Mouse (Mus musculus) testis, adult 2 months (tissue): ENCODE results near the gene Clec4g. TPM values are rescaled to one million over a fixed set of nuclear protein-coding genes. Genes with fewer than 3 reads are reported as not detected.
A peak's percentile ranks its signal among the peaks of the same experiment; 100 is the strongest.

ENCODE experiments used
- H3K27ac ChIP-seq: fragments of 200-500 bp; 2 replicates; pipeline ENCODE4 v1.5.1; 2012; ENCODE audit warnings: low read depth, low read length; ENCODE audit not compliant: control insufficient read depth, insufficient read depth
- H3K27me3 ChIP-seq: fragments of 200-500 bp; 2 replicates; pipeline ENCODE4 v1.6.1; 2012; ENCODE audit warnings: mild to moderate bottlenecking, low read length, moderate library complexity; ENCODE audit not compliant: control insufficient read depth, insufficient read depth
- H3K36me3 ChIP-seq: fragments of 200-500 bp; 2 replicates; pipeline ENCODE4 v1.6.1; 2012; ENCODE audit warnings: mild to moderate bottlenecking, low read length; ENCODE audit not compliant: control insufficient read depth, insufficient read depth
- H3K4me1 ChIP-seq: fragments of 200-500 bp; 2 replicates; pipeline ENCODE4 v1.6.1; 2012; ENCODE audit warnings: low read length; ENCODE audit not compliant: control insufficient read depth, insufficient read depth
- H3K4me3 ChIP-seq: fragments of 200-500 bp; 2 replicates; pipeline ENCODE4 v1.5.1; 2012; ENCODE audit warnings: low read depth, mild to moderate bottlenecking, low read length, moderate library complexity, mixed read lengths; ENCODE audit not compliant: control insufficient read depth
- CTCF ChIP-seq: fragments of 200-500 bp; IDR thresholded peaks from 2 replicates; pipeline ENCODE4 v1.5.1; 2012; ENCODE audit warnings: low read depth, mild to moderate bottlenecking, inconsistent platforms, low read length, moderate library complexity; ENCODE audit not compliant: control insufficient read depth, insufficient read depth, insufficient replicate concordance
- POLR2A ChIP-seq: fragments of 200-500 bp; IDR thresholded peaks from 2 replicates; pipeline ENCODE4 v1.6.1; 2012; ENCODE audit warnings: low read depth, mild to moderate bottlenecking, inconsistent platforms, low read length, moderate library complexity; ENCODE audit not compliant: control insufficient read depth
- polyA plus RNA-seq: library from polyadenylated mRNA; depleted of rRNA; stranded (reverse); fragments of >200 nt; gene quantifications from 2 replicates; pipeline ENCODE4 v1.2.3, GENCODE M21; 2012

Gene Clec4g
- polyA plus RNA-seq, 1 experiment: 42.1 TPM

GRCm38 (mm10) chr8:3718559-3718958 lies 1.9 kb downstream of the Clec4g start:
- H3K4me1 ChIP-seq: peaks cover 13% of the 10 kb centered on the region
- H3K4me3 ChIP-seq: peak overlapping the region; percentile 59; the same call in 1 of the 2 replicates
- no peaks in the 10 kb centered on the region for H3K36me3 ChIP-seq
- TF ChIP-seq CTCF (peak; percentile 100), POLR2A (no peak)
- no peak overlapping the region for H3K27ac ChIP-seq
- H3K27me3 ChIP-seq: no peaks in the 10 kb centered on the region

DNA sequence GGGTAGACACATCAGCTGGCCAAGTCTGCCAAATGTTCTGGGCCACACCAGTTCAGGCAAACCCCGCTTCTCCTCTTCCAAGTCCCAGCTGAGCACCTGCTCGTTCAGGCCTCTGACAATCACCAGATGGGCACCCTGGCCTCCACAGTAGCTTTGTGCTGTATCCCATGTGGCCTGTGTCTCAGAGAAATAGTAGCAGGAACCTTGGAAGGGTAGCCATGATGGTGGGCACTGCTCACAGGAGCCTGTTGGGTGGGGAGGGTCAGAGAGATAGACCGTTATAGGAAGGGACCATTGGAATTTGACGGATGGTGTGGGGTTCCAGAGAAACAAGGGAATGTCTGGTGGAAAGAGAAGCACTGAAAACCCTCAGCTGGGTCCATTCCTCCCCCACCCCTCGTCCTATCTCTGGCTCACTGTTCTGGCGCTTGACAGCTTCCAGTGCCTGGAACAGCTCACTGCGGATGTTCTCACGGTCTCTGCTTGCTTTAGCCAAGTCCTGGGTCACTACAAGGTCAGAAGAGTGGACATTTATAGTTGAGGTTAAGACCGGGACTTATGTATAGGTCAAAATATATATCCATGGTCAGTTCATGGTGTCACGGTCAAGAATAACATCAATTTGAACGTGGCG lies 3.0 kb downstream of the Clec4g start:
- TF ChIP-seq CTCF (no peak), POLR2A (no peak)

GRCm38 (mm10) chr8:3711646-3712045 lies 8.8 kb downstream of the Clec4g start:
- H3K27ac ChIP-seq: no peak overlapping the region
- no peak overlapping the region for H3K4me3 ChIP-seq
- no peaks in the 10 kb centered on the region for H3K4me1 ChIP-seq
- no peaks in the 10 kb centered on the region for H3K27me3 ChIP-seq
- TF ChIP-seq POLR2A (no peak), CTCF (no peak)
- H3K36me3 ChIP-seq: no peaks in the 10 kb centered on the region

More for the DNA sequence above, 3.0 kb downstream of the Clec4g start:
- peak overlapping the region; percentile 65 for H3K4me3 ChIP-seq
- no peak overlapping the region for H3K27ac ChIP-seq
- no peaks in the 10 kb centered on the region for H3K36me3 ChIP-seq
- H3K27me3 ChIP-seq: no peaks in the 10 kb centered on the region
- peaks cover 13% of the 10 kb centered on the region for H3K4me1 ChIP-seq

GRCm38 (mm10) chr8:3710312-3710711 lies 10.1 kb downstream of the Clec4g start:
- Histone ChIP-seq H3K4me1 (no peaks in the 10 kb centered on the region), H3K27me3 (no peaks in the 10 kb centered on the region), H3K27ac (no peak overlapping the region), H3K36me3 (no peaks in the 10 kb centered on the region), H3K4me3 (no peak overlapping the region)
- no peak for TF ChIP-seq CTCF
- TF ChIP-seq POLR2A: no peak

DNA sequence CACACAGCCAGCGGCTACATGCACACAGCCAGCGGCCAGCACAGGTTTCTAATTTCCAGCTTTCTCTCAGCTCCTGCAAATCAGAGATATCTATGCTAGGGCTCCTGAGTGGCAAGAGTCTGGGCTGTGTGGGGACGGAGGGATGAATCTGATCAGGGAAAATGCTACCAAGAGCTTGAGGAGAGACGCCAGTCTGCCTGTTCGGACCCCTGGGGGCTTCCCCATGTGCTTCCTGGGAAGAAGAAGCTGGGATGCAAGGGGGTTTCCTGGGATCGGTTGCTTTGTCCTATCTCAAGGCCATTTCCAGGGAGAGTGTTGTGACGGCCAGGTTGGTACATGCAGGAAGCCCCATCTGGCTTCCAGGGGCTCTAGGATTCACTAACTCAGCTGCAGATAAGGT lies 12.8 kb downstream of the Clec4g start:
- no peak overlapping the region for H3K27ac ChIP-seq
- H3K4me3 ChIP-seq: no peak overlapping the region
- TF ChIP-seq POLR2A (no peak), CTCF (no peak)
- no peaks in the 10 kb centered on the region for H3K4me1 ChIP-seq
- no peaks in the 10 kb centered on the region for H3K27me3 ChIP-seq
- no peaks in the 10 kb centered on the region for H3K36me3 ChIP-seq

GRCm38 (mm10) chr8:3705711-3706110 lies 14.7 kb downstream of the Clec4g start:
- no peaks in the 10 kb centered on the region for H3K27me3 ChIP-seq
- H3K4me3 ChIP-seq: no peak overlapping the region
- TF ChIP-seq CTCF (no peak), POLR2A (no peak)
- H3K27ac ChIP-seq: no peak overlapping the region
- no peaks in the 10 kb centered on the region for H3K36me3 ChIP-seq
- H3K4me1 ChIP-seq: no peaks in the 10 kb centered on the region

GRCm38 (mm10) chr8:3701491-3701890 lies 19.0 kb downstream of the Clec4g start:
- no peaks in the 10 kb centered on the region for H3K27me3 ChIP-seq
- TF ChIP-seq POLR2A (no peak), CTCF (no peak)
- no peak overlapping the region for H3K4me3 ChIP-seq
- no peaks in the 10 kb centered on the region for H3K36me3 ChIP-seq
- no peak overlapping the region for H3K27ac ChIP-seq
- H3K4me1 ChIP-seq: no peaks in the 10 kb centered on the region

DNA sequence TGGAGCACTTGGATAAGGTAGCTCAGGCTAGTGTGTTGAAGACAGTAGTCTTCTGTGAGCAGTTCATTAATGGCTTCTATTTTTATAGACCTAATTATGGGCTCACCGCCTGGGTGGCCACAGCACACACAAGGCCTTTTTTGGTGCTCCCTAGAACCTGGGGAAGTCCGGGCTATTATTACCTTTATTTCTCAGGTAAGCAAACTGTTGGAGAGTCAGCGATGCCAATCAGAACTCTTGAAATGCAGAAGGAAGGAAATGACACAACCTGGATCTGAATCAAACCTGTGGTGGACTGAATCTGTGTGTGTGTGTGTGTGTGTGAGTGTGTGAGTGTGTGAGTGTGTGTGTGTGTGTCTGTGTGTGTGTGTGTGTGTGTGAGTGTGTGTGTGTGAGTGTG lies 26.3 kb downstream of the Clec4g start, which contains the start of gene Fcer2a:
Gene Fcer2a, minus strand, starts transcription at position 55 of the 400 bp plus-strand sequence.
- no peaks in the 10 kb centered on the region for H3K4me1 ChIP-seq
- TF ChIP-seq POLR2A (no peak), CTCF (no peak)
- no peaks in the 10 kb centered on the region for H3K27me3 ChIP-seq
- no peak within 1 kb of the TSS for H3K27ac ChIP-seq
- no peaks in the 10 kb centered on the region for H3K36me3 ChIP-seq
- H3K4me3 ChIP-seq: no peak within 1 kb of the TSS
